ENCODE assay signal across 8 mouse cellular contexts in genomic region chr11:97840991-97841661, GRCm38 (mm10). TPM values are rescaled to one million over a fixed set of nuclear protein-coding genes. Genes with fewer than 3 reads are reported as not detected.
A peak's percentile ranks its signal among the peaks of the same experiment; 100 is the strongest.
DNase-seq lines count a peak whose midpoint lies in the region; ATAC-seq lines count a peak whose summit lies in the region.

No protein-coding gene starts in this region.

- peak overlapping the region; percentile 70 for H3K4me2 ChIP-seq in hindbrain, embryonic 14.5 days (replicated peaks)

- peak overlapping the region; percentile 51 for H3K4me3 ChIP-seq in hindbrain, embryonic 14.5 days (replicated peaks; ENCODE audit: low read length)

- H3K36me3 ChIP-seq in hindbrain, embryonic 14.5 days (replicated peaks; ENCODE audit: control insufficient read depth, insufficient read depth): peaks cover 19% of the 10 kb centered on the region

- H3K27ac ChIP-seq in hindbrain, embryonic 14.5 days: peak overlapping the region; percentile 96

- 2% methylated on average over 22 of the region's 22 CpGs for WGBS in hindbrain, embryonic 14.5 days

- no peaks in the 10 kb centered on the region for H3K9me3 ChIP-seq in hindbrain, embryonic 14.5 days (ENCODE audit: control insufficient read depth, low read length)

- H3K27me3 ChIP-seq in hindbrain, embryonic 14.5 days (ENCODE audit: control insufficient read depth, insufficient read depth, low read length): no peaks in the 10 kb centered on the region

- peak; percentile 93 for ATAC-seq in hindbrain, embryonic 14.5 days (ENCODE audit: low FRiP score)
- no peak for ATAC-seq in erythroid progenitor cell, adult 5-6 weeks (replicated peaks; ENCODE audit: low FRiP score, poor library complexity, severe bottlenecking)

- DNase-seq in adrenal gland, adult 2 months: peak; percentile 85
- peak; percentile 92 to 93 for DNase-seq in cerebellum, postnatal 25 days
- peak; percentile 94 to 96 for DNase-seq in frontal cortex, postnatal 36 days (ENCODE audit: low spot score in 2 of 2)
- peak; percentile 83 for DNase-seq in hindbrain, embryonic 14.5 days (ENCODE audit: low spot score)
- DNase-seq in layer of hippocampus, postnatal 14 days (ENCODE audit: low spot score in 2 of 2): peak; percentile 83 to 93
- peak; percentile 74 for DNase-seq in lung, postnatal 10 days
- peak; percentile 88 for DNase-seq in retina, postnatal 1 day

- peak overlapping the region; percentile 78 for H3K9ac ChIP-seq in hindbrain, embryonic 14.5 days

- peaks cover 9% of the 10 kb centered on the region for H3K4me1 ChIP-seq in hindbrain, embryonic 14.5 days (replicated peaks; ENCODE audit: control insufficient read depth, insufficient read depth, low read length)

RNA-seq across cellular contexts. Expression of gene B230217C12Rik, which starts 0.5 kb away (rescaled TPM):
- 1 to 10 TPM; 2.9 to 4.6 TPM for total RNA-seq in adrenal gland, adult 2 months (2021)
- polyA plus RNA-seq in adrenal gland, adult 2 months (2012; rRNA removed): 1.8 and 2.5 TPM in 2 replicates
- polyA plus RNA-seq in hindbrain, embryonic 14.5 days (2014; fragmentation: Nextera tagmentation; extraction: Ambion mirVana): 38.2 and 38.8 TPM in 2 replicates
- total RNA-seq in layer of hippocampus, postnatal 14 days (2021): 10 to 100 TPM; 44.2 to 49.6 TPM
- total RNA-seq in erythroid progenitor cell, adult 5-6 weeks (2015; ENCODE audit: low replicate concordance): not detected in 2 replicates
- total RNA-seq in erythroid progenitor cell, adult 5-6 weeks (2017; ENCODE audit: low replicate concordance): not detected in 2 replicates

RNA-seq across cellular contexts. Expression of gene Lasp1, which starts 42.3 kb away (rescaled TPM):
- total RNA-seq in adrenal gland, adult 2 months (2021): 100 to 1,000 TPM; 118 to 172 TPM
- polyA plus RNA-seq in adrenal gland, adult 2 months (2012; rRNA removed): 127 and 138 TPM in 2 replicates
- polyA plus RNA-seq in hindbrain, embryonic 14.5 days (2014; fragmentation: Nextera tagmentation; extraction: Ambion mirVana): 110 and 126 TPM in 2 replicates
- 100 to 1,000 TPM; 114 to 123 TPM for total RNA-seq in layer of hippocampus, postnatal 14 days (2021)
- 28.9 and 33.5 TPM in 2 replicates for total RNA-seq in erythroid progenitor cell, adult 5-6 weeks (2015; ENCODE audit: low replicate concordance)
- 14.8 and 57.0 TPM in 2 replicates for total RNA-seq in erythroid progenitor cell, adult 5-6 weeks (2017; ENCODE audit: low replicate concordance)

RNA-seq across cellular contexts. Expression of gene Fbxo47, which starts 42.8 kb away (rescaled TPM):
- total RNA-seq in adrenal gland, adult 2 months (2021): 1 to 10 TPM in 1 of 2 experiments, under 1 TPM in 1; 0.78 to 1.0 TPM
- polyA plus RNA-seq in adrenal gland, adult 2 months (2012; rRNA removed): 0.21 TPM in 1 of 2 replicates, not detected in the other
- polyA plus RNA-seq in hindbrain, embryonic 14.5 days (2014; fragmentation: Nextera tagmentation; extraction: Ambion mirVana): 0.37 and 0.72 TPM in 2 replicates
- under 1 TPM; 0.41 to 0.50 TPM for total RNA-seq in layer of hippocampus, postnatal 14 days (2021)
- total RNA-seq in erythroid progenitor cell, adult 5-6 weeks (2015; ENCODE audit: low replicate concordance): not detected in 2 replicates
- 0.61 and 0.64 TPM in 2 replicates for total RNA-seq in erythroid progenitor cell, adult 5-6 weeks (2017; ENCODE audit: low replicate concordance)

RNA-seq across cellular contexts. Expression of gene Rpl23, which starts 58.9 kb away (rescaled TPM):
- total RNA-seq in adrenal gland, adult 2 months (2021): 100 to 1,000 TPM; 700 to 846 TPM
- polyA plus RNA-seq in adrenal gland, adult 2 months (2012; rRNA removed): 13.7 and 14.2 TPM in 2 replicates
- 324 and 419 TPM in 2 replicates for polyA plus RNA-seq in hindbrain, embryonic 14.5 days (2014; fragmentation: Nextera tagmentation; extraction: Ambion mirVana)
- total RNA-seq in layer of hippocampus, postnatal 14 days (2021): 100 to 1,000 TPM; 372 to 419 TPM
- total RNA-seq in erythroid progenitor cell, adult 5-6 weeks (2015; ENCODE audit: low replicate concordance): 324 and 337 TPM in 2 replicates
- total RNA-seq in erythroid progenitor cell, adult 5-6 weeks (2017; ENCODE audit: low replicate concordance): 331 and 402 TPM in 2 replicates

Comparison
In these comparisons a context has a peak if more than half of its experiments do, and no peak if none do; other contexts are left out.
1. RNA of gene B230217C12Rik, which starts 0.5 kb away (total RNA-seq): 44.2 to 49.6 TPM in layer of hippocampus, postnatal 14 days; 2.9 to 4.6 TPM in adrenal gland, adult 2 months and not detected in erythroid progenitor cell, adult 5-6 weeks; every median in the first group is over 4 times any median in the second.
2. Peak in every context shown above with its lines, with median percentiles within 50 percentile points of each other: DNase-seq.